Mouse (Mus musculus): ENCODE measurements around the gene Dll3.

GRCm38 (mm10) chr7:28348601-28349000 is 46.6 kb upstream of the Dll3 start:
- no peak for TF ChIP-seq CTCF (IDR thresholded peaks at IDR 0.05; ENCODE audit: borderline replicate concordance, control insufficient read depth, extremely low read depth, insufficient read depth, low read length, poor library complexity)
- no peak for TF ChIP-seq POLR2A (IDR thresholded peaks at IDR 0.05; ENCODE audit: control insufficient read depth, extremely low read depth, insufficient read depth, low read length, poor library complexity)
